Mouse (Mus musculus) hindbrain, embryonic 15.5 days (tissue): Measurements from ENCODE around the gene Il18bp. TPM values are rescaled to one million over a fixed set of nuclear protein-coding genes. Genes with fewer than 3 reads are reported as not detected.
A peak's percentile ranks its signal among the peaks of the same experiment; 100 is the strongest.

ENCODE experiments used
- ATAC-seq: fragments of 200-750 bp; cut with Nextera tagmentation; 2 replicates; pipeline ENCODE4 v1.8.0; 2017; ENCODE audit warnings: low read depth, moderate number of reproducible peaks, moderate TSS enrichment; ENCODE audit not compliant: low FRiP score
- H3K27ac ChIP-seq: fragments of 300-500 bp; sonication (generic); replicated peaks from 2 replicates; pipeline ENCODE4 v1.5.1; 2015; ENCODE audit warnings: mild to moderate bottlenecking, inconsistent platforms
- H3K27me3 ChIP-seq: fragments of 300-500 bp; sonication (generic); 2 replicates; pipeline ENCODE4 v1.6.1; 2015; ENCODE audit warnings: control low read depth, inconsistent platforms
- H3K36me3 ChIP-seq: fragments of 300-500 bp; sonication (generic); 2 replicates; pipeline ENCODE4 v1.6.1; 2015; ENCODE audit warnings: control low read depth, inconsistent platforms
- H3K4me1 ChIP-seq: fragments of 300-500 bp; sonication (generic); replicated peaks from 2 replicates; pipeline ENCODE4 v1.6.1; 2015; ENCODE audit warnings: control low read depth, inconsistent platforms
- H3K4me2 ChIP-seq: fragments of 300-500 bp; sonication (generic); 2 replicates; pipeline ENCODE4 v1.6.1; 2015; ENCODE audit warnings: moderate library complexity, mild to moderate bottlenecking, inconsistent platforms
- H3K4me3 ChIP-seq: fragments of 300-500 bp; sonication (generic); 2 replicates; pipeline ENCODE4 v1.5.1; 2015; ENCODE audit warnings: mild to moderate bottlenecking, inconsistent platforms
- H3K9ac ChIP-seq: fragments of 300-500 bp; sonication (generic); 2 replicates; pipeline ENCODE4 v1.6.1; 2015; ENCODE audit warnings: inconsistent platforms
- H3K9me3 ChIP-seq: fragments of 300-500 bp; sonication (generic); 2 replicates; pipeline ENCODE4 v1.6.1; 2016; ENCODE audit warnings: control low read depth, inconsistent platforms
- WGBS: fragments of 180-500 bp; shearing (Covaris S2); methylation state at CpG from one replicate; pipeline ENCODE4 v1.1.7; 2015; 5-methylcytosine and 5-hydroxymethylcytosine counted together
- polyA plus RNA-seq: library from polyadenylated mRNA; unstranded; fragments of >200 nt; fragmentation: Nextera tagmentation; extraction: Ambion mirVana; gene quantifications from 2 replicates; pipeline ENCODE4 v1.2.1, GENCODE M21; 2015

The Il18bp gene
- polyA plus RNA-seq, 1 experiment from 2014 or later = 4.7 TPM

DNA sequence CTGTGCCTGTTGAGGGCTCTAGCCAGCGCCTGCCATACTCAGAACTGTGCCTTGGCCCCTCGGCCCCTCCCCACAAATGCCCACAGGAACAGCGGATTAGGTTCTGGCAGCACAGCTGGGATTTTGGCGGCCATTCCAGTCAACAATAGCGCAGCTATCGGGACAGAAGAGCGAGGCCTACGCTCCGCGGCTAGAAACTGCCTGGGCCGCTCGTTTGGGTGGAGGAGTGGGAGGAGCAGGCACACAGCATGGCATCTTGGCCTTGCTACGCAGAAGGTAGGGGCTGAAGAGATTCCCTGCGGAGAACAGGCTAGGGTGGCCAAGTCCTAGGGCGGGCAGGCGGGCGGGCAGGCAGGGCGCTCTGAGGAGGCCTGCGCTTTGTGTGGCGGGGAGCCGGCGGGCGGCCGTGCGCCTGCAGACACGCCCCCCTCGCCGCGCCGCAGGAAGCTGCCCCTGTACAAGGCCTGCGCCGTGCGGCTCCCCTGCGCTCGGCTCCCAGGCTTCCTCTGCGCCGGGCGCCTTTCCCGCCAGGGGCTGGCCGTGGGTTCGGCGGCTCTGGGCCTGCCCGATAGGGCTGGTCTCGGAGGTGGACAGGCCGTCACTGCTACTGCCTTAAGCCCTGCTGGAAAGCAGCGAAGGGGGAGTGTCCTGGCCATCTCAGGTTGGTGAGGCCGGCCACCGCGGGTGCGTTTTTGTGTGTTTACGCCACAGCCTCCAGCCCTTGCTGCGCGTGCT is 48.6 kb downstream of the Il18bp start:
- peak overlapping the region; percentile 77 for H3K4me2 ChIP-seq
- peak overlapping the region; percentile 84 for H3K9ac ChIP-seq
- H3K9me3 ChIP-seq = no peaks in the 10 kb centered on the region
- peak overlapping the region; percentile 59 for H3K4me3 ChIP-seq
- peak overlapping the region; percentile 99 for H3K27ac ChIP-seq
- no peaks in the 10 kb centered on the region for H3K27me3 ChIP-seq
- peak; percentile 92 for ATAC-seq
- 1% methylated on average over 39 of the region's 53 CpGs for WGBS
- H3K4me1 ChIP-seq = peaks cover 46% of the 10 kb centered on the region
- no peaks in the 10 kb centered on the region for H3K36me3 ChIP-seq

DNA sequence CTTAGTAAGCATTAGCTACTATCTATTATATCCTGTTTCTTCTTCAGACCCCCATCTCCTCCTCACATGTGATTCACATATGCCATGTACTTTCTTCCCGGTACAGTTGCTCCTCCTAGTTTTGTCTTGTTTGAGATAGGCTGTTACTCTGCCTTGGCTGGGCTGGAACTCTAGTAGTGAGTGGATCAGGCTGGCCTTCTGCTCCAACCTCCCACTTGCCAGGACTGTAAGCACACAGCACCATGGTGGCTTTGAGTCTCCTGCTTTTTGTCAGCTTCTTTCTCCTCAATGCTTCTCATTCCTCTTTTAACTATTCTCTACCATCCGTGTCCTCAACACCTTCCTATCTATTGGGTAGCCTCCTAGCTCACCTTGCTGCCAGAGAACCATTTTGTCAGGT is 49.7 kb downstream of the Il18bp start:
- Histone ChIP-seq H3K4me1 (peaks cover 35% of the 10 kb centered on the region), H3K27ac (peak overlapping the region; percentile 99), H3K4me2 (peak overlapping the region; percentile 77), H3K4me3 (no peak overlapping the region), H3K27me3 (no peaks in the 10 kb centered on the region), H3K9ac (peak overlapping the region; percentile 84), H3K9me3 (no peaks in the 10 kb centered on the region), H3K36me3 (no peaks in the 10 kb centered on the region)
- 55% methylated on average over 2 of the region's 2 CpGs for WGBS
- no peak for ATAC-seq

DNA sequence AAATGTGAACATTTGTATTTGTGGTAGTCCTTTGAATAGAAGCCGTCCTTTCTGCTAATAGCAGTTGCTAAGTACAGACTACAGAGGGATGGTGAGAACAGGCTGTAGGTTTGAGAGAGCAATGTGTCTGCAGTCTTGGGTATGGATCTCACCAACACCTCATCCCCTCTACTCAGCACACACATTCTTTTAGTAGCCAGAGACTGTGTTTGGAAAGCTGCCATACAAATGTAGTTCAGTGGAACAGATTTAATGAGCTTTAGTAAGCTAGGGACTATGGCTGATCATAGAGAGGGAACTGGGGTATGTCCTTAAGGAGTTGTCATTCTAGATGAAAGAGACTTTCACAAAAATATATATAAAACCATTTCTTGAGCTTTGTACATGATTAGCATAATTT is 51.2 kb downstream of the Il18bp start:
- ATAC-seq = no peak
- Histone ChIP-seq H3K4me2 (no peak overlapping the region), H3K9ac (no peak overlapping the region), H3K9me3 (no peaks in the 10 kb centered on the region), H3K27me3 (no peaks in the 10 kb centered on the region), H3K4me3 (no peak overlapping the region), H3K36me3 (no peaks in the 10 kb centered on the region), H3K27ac (no peak overlapping the region), H3K4me1 (peaks cover 21% of the 10 kb centered on the region)
- WGBS = 85% methylated on average over 1 of the region's 1 CpGs

- no peaks in the 10 kb centered on the region for H3K36me3 ChIP-seq
- no peak overlapping the region for H3K27ac ChIP-seq
- no peak overlapping the region for H3K9ac ChIP-seq
- no peaks in the 10 kb centered on the region for H3K9me3 ChIP-seq
- 83% methylated on average over 2 of the region's 2 CpGs for WGBS
- no peak overlapping the region for H3K4me3 ChIP-seq
- no peak for ATAC-seq
- H3K27me3 ChIP-seq = no peaks in the 10 kb centered on the region
- H3K4me2 ChIP-seq = no peak overlapping the region
- H3K4me1 ChIP-seq = peaks cover 10% of the 10 kb centered on the region
Observed at GRCm38 (mm10) chr7:101965606-101966005, 52.9 kb downstream of the Il18bp start.

Other genes starting within 250 kb of the Il18bp start
- 1.5 and 2.3 TPM in 2 replicates for gene Phox2a, start 200.4 kb downstream of the Il18bp start, polyA plus RNA-seq
- gene Inppl1, start 180.5 kb downstream of the Il18bp start, polyA plus RNA-seq = 17.2 and 18.2 TPM in 2 replicates
- 2.4 and 2.9 TPM in 2 replicates for gene Folr2, start 161.5 kb downstream of the Il18bp start, polyA plus RNA-seq
- gene Anapc15, start 155.0 kb downstream of the Il18bp start, polyA plus RNA-seq = 72.9 and 77.5 TPM in 2 replicates
- gene Folr1, start 147.9 kb downstream of the Il18bp start, polyA plus RNA-seq = 29.8 and 51.4 TPM in 2 replicates
- gene Lamtor1, start 112.8 kb downstream of the Il18bp start, polyA plus RNA-seq = 155 and 165 TPM in 2 replicates
- 0.45 and 0.49 TPM in 2 replicates for gene Tomt, start 112.3 kb downstream of the Il18bp start, polyA plus RNA-seq
- gene Lrrc51, start 84.8 kb downstream of the Il18bp start, polyA plus RNA-seq = 12.5 and 15.2 TPM in 2 replicates
- gene Numa1, start 84.6 kb downstream of the Il18bp start, polyA plus RNA-seq = 43.3 and 46.5 TPM in 2 replicates
- 34.5 and 35.5 TPM in 2 replicates for gene Rnf121, start 46.8 kb upstream of the Il18bp start, polyA plus RNA-seq
- gene Xndc1, start 46.8 kb upstream of the Il18bp start, polyA plus RNA-seq = 26.7 and 28.1 TPM in 2 replicates
- gene Xntrpc, start 47.0 kb upstream of the Il18bp start, polyA plus RNA-seq = 0.51 and 0.99 TPM in 2 replicates
- gene Trpc2, start 64.4 kb upstream of the Il18bp start, polyA plus RNA-seq = 0.81 TPM in 1 of 2 replicates, not detected in the other
- gene Art1, start 83.1 kb upstream of the Il18bp start, polyA plus RNA-seq = 0.41 and 0.44 TPM in 2 replicates
- 0.17 and 0.28 TPM in 2 replicates for gene Art5, start 90.8 kb upstream of the Il18bp start, polyA plus RNA-seq
- gene Chrna10, start 98.1 kb upstream of the Il18bp start, polyA plus RNA-seq = not detected in 2 replicates
- 19.0 and 20.6 TPM in 2 replicates for gene Nup98, start 191.5 kb upstream of the Il18bp start, polyA plus RNA-seq
- 59.0 and 64.0 TPM in 2 replicates for gene Pgap2, start 191.5 kb upstream of the Il18bp start, polyA plus RNA-seq
- gene Rhog, start 237.4 kb upstream of the Il18bp start, polyA plus RNA-seq = 20.1 and 20.5 TPM in 2 replicates
- gene Stim1, start 249.1 kb upstream of the Il18bp start, polyA plus RNA-seq = 13.6 and 15.1 TPM in 2 replicates